Mouse (Mus musculus): ENCODE measurements around the gene Traf2.
"Not testable (repeated sequence)": the region's sequence is repeated elsewhere in the genome, so short reads cannot be mapped to it uniquely, and the experiment has no call there.

The Traf2 gene

GRCm38 (mm10) chr2:25575432-25576027 lies 28.8 kb upstream of the Traf2 start:
- DNase-seq: no peak

GRCm38 (mm10) chr2:25574579-25575431 lies 28.1 kb upstream of the Traf2 start, which contains the start of the genes Mamdc4 and Phpt1:
TSS of gene Mamdc4 (minus strand) at chr2:25574845.
TSS of gene Phpt1 (minus strand) at chr2:25575224.
- peak; percentile 99 for DNase-seq

GRCm38 (mm10) chr2:25574136-25574535 lies 27.4 kb upstream of the Traf2 start:
- DNase-seq: no peak

GRCm38 (mm10) chr2:25573068-25573467 lies 26.3 kb upstream of the Traf2 start:
- no peak for DNase-seq

GRCm38 (mm10) chr2:25571221-25571620 lies 24.5 kb upstream of the Traf2 start:
- no peak for DNase-seq

- DNase-seq: no peak
These were observed 22.6 kb upstream of the Traf2 start for GRCm38 (mm10) chr2:25569323-25569722.

GRCm38 (mm10) chr2:25568473-25569019 lies 21.8 kb upstream of the Traf2 start:
- DNase-seq: no peak

GRCm38 (mm10) chr2:25566558-25566957 lies 19.8 kb upstream of the Traf2 start:
- no peak for DNase-seq

GRCm38 (mm10) chr2:25565741-25566140 lies 19.0 kb upstream of the Traf2 start:
- no peak for DNase-seq

GRCm38 (mm10) chr2:25561946-25562345 lies 15.2 kb upstream of the Traf2 start:
- no peak for DNase-seq

GRCm38 (mm10) chr2:25560551-25560950 lies 13.8 kb upstream of the Traf2 start:
- DNase-seq: no peak

- no peak for DNase-seq
These were observed 12.0 kb upstream of the Traf2 start for GRCm38 (mm10) chr2:25558774-25559173.

GRCm38 (mm10) chr2:25557964-25558360 lies 11.2 kb upstream of the Traf2 start:
- no peak for DNase-seq

GRCm38 (mm10) chr2:25557221-25557963 lies 10.7 kb upstream of the Traf2 start, which contains the start of gene Edf1:
TSS of gene Edf1 (plus strand) at chr2:25557847.
- peak; percentile 97 for DNase-seq

GRCm38 (mm10) chr2:25556296-25556695 lies 9.6 kb upstream of the Traf2 start:
- no peak for DNase-seq

GRCm38 (mm10) chr2:25555479-25555878 lies 8.7 kb upstream of the Traf2 start:
- DNase-seq: not testable (repeated sequence)

- not testable (repeated sequence) for DNase-seq
These were observed 6.5 kb upstream of the Traf2 start for GRCm38 (mm10) chr2:25553171-25553786.

GRCm38 (mm10) chr2:25551186-25551585 lies 4.4 kb upstream of the Traf2 start:
- peak; percentile 73 for DNase-seq

GRCm38 (mm10) chr2:25549021-25549991 lies 2.6 kb upstream of the Traf2 start:
- no peak for DNase-seq

- DNase-seq: no peak
These were observed 537 bp downstream of the Traf2 start for GRCm38 (mm10) chr2:25545996-25546810.
